Comparison of ENCODE assay signal across 22 mouse cellular contexts in genomic region chr8:61715351-61716125, GRCm38 (mm10).
DNase-seq lines count a peak whose midpoint lies in the region; ATAC-seq and TF ChIP-seq lines count a peak whose summit lies in the region.
"Had no signal": no experiment of that assay in that cellular context is flagged by ENCODE, and none has a peak within 500 bp of the region (broad histone marks: within the 10 kb centered on the region; RNA-seq: fewer than 3 reads in every experiment).

No protein-coding gene starts in this region.

- peak; percentile 52; the same call in 1 of the 2 replicates for ATAC-seq in heart, postnatal 0 days (ENCODE audit: insufficient read depth, low read depth)
- ATAC-seq in intestine, embryonic 16.5 days: peak; percentile 66
- ATAC-seq: hindbrain, embryonic 16.5 days; liver, embryonic 12.5 days; midbrain, embryonic 13.5 days had no signal

- H3K27ac ChIP-seq in gastrocnemius, adult 2 months: 0 out of 2 replicates have a peak overlapping the region, but pooled peaks have one; percentile 5
- H3K27ac ChIP-seq in heart, postnatal 0 days (ENCODE audit: low read depth): peak overlapping the region; percentile 61
- peak overlapping the region; percentile 91 for H3K27ac ChIP-seq in intestine, embryonic 16.5 days (ENCODE audit: low read length)
- H3K27ac ChIP-seq: embryonic facial prominence, embryonic 13.5 days; liver, embryonic 12.5 days; macrophage; midbrain, embryonic 13.5 days; neural tube, embryonic 15.5 days had no signal

- DNase-seq in gastrocnemius, adult 2 months: no peak
- DNase-seq in gastrocnemius, postnatal 36 days: no peak
- peak; percentile 57 for DNase-seq in heart, postnatal 0 days (ENCODE audit: low spot score)
- no peak for DNase-seq in heart, adult 8-10 months (ENCODE audit: low spot score)
- DNase-seq in neural tube, embryonic 10.5 days (ENCODE audit: extremely low spot score, low spot score): no peak
- no peak for DNase-seq in spleen, adult 12 weeks (ENCODE audit: low spot score)
- DNase-seq: adrenal gland, adult 8-10 months; B cell, adult 2 months; cerebellum, adult 11 months; kidney, adult 8-10 months; kidney, postnatal 36 days; lung, embryonic 14.5 days; right cerebral cortex, postnatal 25 days; thymus, adult 18-20 months had no signal

- TF ChIP-seq CTCF in gastrocnemius, adult 2 months (IDR thresholded peaks at IDR 0.05): no peak
- TF ChIP-seq CTCF in heart, postnatal 0 days (IDR thresholded peaks at IDR 0.05; ENCODE audit: low read depth): no peak

- no peaks in the 10 kb centered on the region for H3K27me3 ChIP-seq in heart, postnatal 0 days (ENCODE audit: control insufficient read depth, insufficient read depth, low read length)
- no peaks in the 10 kb centered on the region for H3K27me3 ChIP-seq in intestine, embryonic 16.5 days (replicated peaks; ENCODE audit: control insufficient read depth, insufficient read depth, low read length)
- H3K27me3 ChIP-seq: embryonic facial prominence, embryonic 13.5 days; liver, embryonic 12.5 days; midbrain, embryonic 13.5 days; neural tube, embryonic 15.5 days had no signal

- no peak overlapping the region for H3K4me2 ChIP-seq in heart, postnatal 0 days (ENCODE audit: low read depth, low read length)
- H3K4me2 ChIP-seq in intestine, embryonic 16.5 days (ENCODE audit: low read depth, low read length): peak overlapping the region; percentile 22
- H3K4me2 ChIP-seq: embryonic facial prominence, embryonic 13.5 days; liver, embryonic 12.5 days; lung, embryonic 14.5 days; midbrain, embryonic 13.5 days; neural tube, embryonic 15.5 days had no signal

- peak overlapping the region; percentile 26; the same call in 1 of the 2 replicates for H3K9ac ChIP-seq in heart, postnatal 0 days (replicated peaks; ENCODE audit: low read depth, low read length)
- 0 out of 2 replicates have a peak overlapping the region, but pooled peaks have one; percentile 29 for H3K9ac ChIP-seq in intestine, embryonic 16.5 days (ENCODE audit: low read depth, low read length)
- H3K9ac ChIP-seq: embryonic facial prominence, embryonic 13.5 days; liver, embryonic 12.5 days; lung, embryonic 14.5 days; midbrain, embryonic 13.5 days; neural tube, embryonic 15.5 days had no signal

- 31% methylated on average over 14 of the region's 14 CpGs for WGBS in heart, postnatal 0 days
- 49% methylated on average over 14 of the region's 14 CpGs for WGBS in intestine, embryonic 16.5 days

- H3K36me3 ChIP-seq in heart, postnatal 0 days (replicated peaks; ENCODE audit: control insufficient read depth, insufficient read depth, low read length): peaks cover 25% of the 10 kb centered on the region
- no peaks in the 10 kb centered on the region for H3K36me3 ChIP-seq in intestine, embryonic 16.5 days (ENCODE audit: control insufficient read depth, insufficient read depth, low read length)
- H3K36me3 ChIP-seq: G1E; liver, embryonic 12.5 days; neural tube, embryonic 15.5 days had no signal

- intact Hi-C loops in gastrocnemius, adult 2 months (cut with DNase I): no loop called here
- intact Hi-C loops in gastrocnemius, postnatal 36 days (cut with DNase I): no loop called here

- no peak for TF ChIP-seq EP300 in heart, postnatal 0 days (IDR thresholded peaks at IDR 0.05; ENCODE audit: low read depth)

- peaks cover 48% of the 10 kb centered on the region for H3K4me1 ChIP-seq in heart, postnatal 0 days (ENCODE audit: control insufficient read depth, insufficient read depth)
- peaks cover 18% of the 10 kb centered on the region for H3K4me1 ChIP-seq in intestine, embryonic 16.5 days (ENCODE audit: control insufficient read depth, insufficient read depth, low read length)
- H3K4me1 ChIP-seq: neural tube, embryonic 15.5 days had no signal

- H3K9me3 ChIP-seq in heart, postnatal 0 days (replicated peaks; ENCODE audit: control insufficient read depth, low read length): no peaks in the 10 kb centered on the region
- H3K9me3 ChIP-seq in intestine, embryonic 16.5 days (ENCODE audit: control insufficient read depth, low read length): no peaks in the 10 kb centered on the region
- H3K9me3 ChIP-seq: embryonic facial prominence, embryonic 13.5 days; G1E; liver, embryonic 12.5 days; midbrain, embryonic 13.5 days; neural tube, embryonic 15.5 days had no signal

- no peak overlapping the region for H3K4me3 ChIP-seq in gastrocnemius, adult 2 months
- no peak overlapping the region for H3K4me3 ChIP-seq in heart, postnatal 0 days (ENCODE audit: low read depth, low read length)
- no peak overlapping the region for H3K4me3 ChIP-seq in intestine, embryonic 16.5 days (ENCODE audit: low read length)
- H3K4me3 ChIP-seq: embryonic facial prominence, embryonic 13.5 days; liver, embryonic 12.5 days; midbrain, embryonic 13.5 days; neural tube, embryonic 15.5 days had no signal

Comparison
In these comparisons a context has a peak if more than half of its experiments do, and no peak if none do; other contexts are left out.
1. H3K27ac ChIP-seq: peak in every context shown above with its lines; median percentile 91 in intestine, embryonic 16.5 days; 61 in heart, postnatal 0 days; 5 in gastrocnemius, adult 2 months.